Mouse (Mus musculus) activated CD4-positive, CD25-positive, alpha-beta regulatory T cell (primary cell): ENCODE data around the gene Rpl10-ps3. TPM values are rescaled to one million over a fixed set of nuclear protein-coding genes. Genes with fewer than 3 reads are reported as not detected.

Experiments
- polyA plus RNA-seq, 2 experiments: library from polyadenylated mRNA; unstranded; fragments of 100-300 nt; shearing (Covaris generic); gene quantifications; one replicate each; pipeline ENCODE4 v1.2.1; 2017

The Rpl10-ps3 gene
- 100 to 1,000 TPM; 544 to 711 TPM for polyA plus RNA-seq

DNA sequence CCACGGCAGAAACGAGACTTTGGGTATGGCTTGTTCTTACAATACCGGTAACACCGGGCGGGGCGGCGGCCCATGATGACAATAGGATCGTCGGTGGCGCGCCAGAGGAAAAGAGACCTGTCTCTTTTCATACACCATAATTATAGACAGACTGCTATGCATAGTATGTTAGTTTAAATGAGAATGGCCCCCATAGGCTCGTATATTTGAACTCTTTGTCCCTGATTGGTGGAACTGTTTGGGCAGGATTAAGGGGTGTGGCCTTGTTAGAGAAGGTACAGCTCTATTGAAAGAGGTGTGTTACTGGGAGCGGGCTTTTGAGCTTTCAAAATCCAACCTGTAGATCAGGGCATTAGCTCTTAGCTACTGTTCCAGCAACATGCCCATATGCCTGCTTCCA is at the start of gene Rpl10-ps3:
Gene Rpl10-ps3, minus strand, starts transcription at position 101 of the 400 bp plus-strand sequence.

Other genes starting within 250 kb of the Rpl10-ps3 start
- gene Plet1, start 149.6 kb upstream of the Rpl10-ps3 start, polyA plus RNA-seq = under 1 TPM; 0.31 to 0.33 TPM
- 100 to 1,000 TPM; 127 to 128 TPM for gene Pts, start 183.8 kb upstream of the Rpl10-ps3 start, polyA plus RNA-seq
- 1 to 10 TPM; 3.9 to 7.6 TPM for gene Il18, start 209.9 kb upstream of the Rpl10-ps3 start, polyA plus RNA-seq
- under 1 TPM; 0.82 TPM for gene Bco2, start 210.2 kb upstream of the Rpl10-ps3 start, polyA plus RNA-seq
- under 1 TPM in 1 of 2 experiments, not detected in 1; 0.16 TPM for gene Tex12, start 216.4 kb upstream of the Rpl10-ps3 start, polyA plus RNA-seq